Mouse (Mus musculus) monocyte, adult 2 months (primary cell): ENCODE results near the gene Lpar6.
A peak's percentile ranks its signal among the peaks of the same experiment; 100 is the strongest.

Experiments
- DNase-seq, 2 experiments: peaks; one replicate each; pipeline ENCODE4 v3.0.0; 2022; ENCODE audit warnings: low spot score in 2 of 2, low read depth in 1 of 2

The Lpar6 gene

DNA sequence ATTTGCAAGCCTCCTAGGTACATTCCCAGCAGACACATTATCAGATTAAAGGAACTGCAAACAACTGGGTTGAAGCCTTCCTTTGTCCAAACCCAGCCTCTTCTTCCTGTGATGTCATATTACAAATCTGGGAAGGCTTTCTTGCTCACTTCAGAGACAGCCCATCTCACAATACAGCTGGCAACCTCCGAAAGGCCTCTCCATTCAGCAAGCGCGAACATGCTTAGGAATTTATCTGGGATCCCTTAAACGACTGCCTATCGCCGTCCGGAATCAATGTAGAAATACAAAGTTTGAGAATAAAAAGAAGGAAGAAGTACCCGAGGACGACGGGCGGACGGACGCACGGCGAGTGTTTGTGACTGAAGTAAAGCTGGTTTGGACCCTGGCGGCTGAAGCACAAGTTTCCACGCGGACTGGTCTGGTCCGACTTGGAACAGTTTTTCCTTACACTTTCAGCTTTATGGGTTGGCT lies at the start of gene Lpar6:
Gene Lpar6, plus strand, starts transcription at position 48 of the 474 bp plus-strand sequence.
- peak; percentile 31 to 33 for DNase-seq

DNA sequence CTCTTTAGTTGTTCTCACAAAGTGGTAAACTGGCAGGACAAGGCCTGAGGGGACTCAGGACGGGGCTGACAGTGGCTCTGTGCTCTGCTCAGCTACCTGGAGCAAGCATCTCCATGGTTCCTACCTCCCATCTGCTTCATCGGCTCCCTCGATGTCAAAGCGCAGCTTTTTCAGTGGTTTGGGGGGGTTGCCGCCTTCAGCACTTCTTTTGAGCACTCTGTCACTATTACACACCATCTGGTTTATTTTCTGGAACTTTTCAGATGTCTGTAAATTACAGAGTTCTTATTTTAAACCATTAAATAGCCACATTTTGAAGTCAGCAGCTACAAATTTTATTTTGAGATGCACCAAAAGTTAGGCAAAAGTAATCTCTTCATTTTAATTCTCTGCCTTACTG lies 38.6 kb upstream of the Lpar6 start:
- DNase-seq, result no peak

DNA sequence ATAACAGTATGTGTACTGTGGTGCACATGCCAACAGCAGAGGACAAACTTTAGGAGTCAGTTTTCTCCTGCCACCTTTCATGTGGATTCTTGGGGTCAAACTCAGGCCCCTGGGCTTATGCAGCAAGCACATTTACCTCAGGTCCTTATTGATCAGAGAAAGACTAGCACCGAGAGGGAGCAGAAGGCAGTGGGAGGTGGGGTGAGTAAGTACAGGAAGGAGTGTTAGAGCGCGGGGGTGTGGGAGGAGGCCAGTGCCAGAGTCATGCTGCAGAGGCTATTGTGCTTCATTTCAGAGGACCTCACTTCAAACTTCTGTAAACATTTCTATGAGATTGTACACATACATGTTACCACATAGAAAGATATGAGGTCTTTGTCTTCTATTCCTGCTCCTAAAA lies 36.2 kb upstream of the Lpar6 start:
- DNase-seq, result no peak

DNA sequence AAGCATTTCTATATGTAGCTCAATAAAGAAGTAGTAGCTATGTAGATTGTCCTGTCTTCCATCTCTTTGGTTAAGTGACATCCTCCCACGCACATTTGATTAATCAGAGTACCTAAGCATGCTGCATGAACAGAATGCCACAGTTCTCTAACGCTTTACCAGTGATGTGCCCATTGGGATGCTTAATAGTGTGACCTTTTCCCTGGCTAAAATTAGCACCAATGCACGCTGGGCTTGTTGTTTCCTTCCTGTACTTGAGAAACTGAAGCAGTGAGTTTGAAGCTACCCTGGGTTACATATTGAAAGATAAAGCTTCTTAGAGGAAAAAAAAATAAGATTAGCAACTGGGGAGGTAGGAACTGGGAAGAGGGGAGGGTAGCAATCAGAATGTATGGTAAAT lies 33.7 kb upstream of the Lpar6 start:
- DNase-seq, result no peak

DNA sequence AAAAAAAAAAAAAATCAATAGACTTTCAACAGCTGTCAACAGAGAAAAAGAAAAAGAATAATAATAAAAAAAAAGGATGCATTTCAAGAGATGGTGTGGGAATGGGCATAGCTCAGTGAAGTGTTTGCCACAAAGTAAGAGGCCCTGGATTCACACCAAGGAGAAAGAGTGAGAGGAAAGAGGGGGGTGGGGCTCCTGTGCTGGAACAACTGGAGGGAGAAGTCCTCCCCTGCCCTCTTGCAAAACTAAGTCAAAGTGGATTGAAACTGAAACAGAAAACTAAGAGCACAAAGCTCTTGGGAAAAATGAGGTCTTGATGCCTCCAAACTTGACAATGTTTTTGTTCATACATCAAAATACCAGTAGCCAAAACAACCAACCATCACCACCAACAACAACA lies 28.4 kb upstream of the Lpar6 start:
- no peak for DNase-seq

DNA sequence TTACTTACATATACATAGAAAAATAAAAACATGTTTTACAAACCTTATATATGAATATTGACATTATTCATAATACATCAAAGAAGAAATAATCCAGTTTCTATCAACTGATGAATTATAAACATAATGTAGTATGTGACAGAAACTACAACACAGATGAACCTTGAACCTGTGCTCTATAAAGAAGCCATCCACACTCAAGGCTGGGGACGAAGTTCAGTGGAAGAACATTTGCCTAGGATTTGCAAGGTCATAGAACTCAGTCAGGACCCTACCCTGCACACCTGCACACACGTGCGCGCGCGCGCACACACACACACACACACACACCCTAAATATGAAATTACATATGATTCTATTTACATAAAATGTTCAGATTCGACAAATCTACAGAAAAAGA lies 27.5 kb upstream of the Lpar6 start:
- no peak for DNase-seq

DNA sequence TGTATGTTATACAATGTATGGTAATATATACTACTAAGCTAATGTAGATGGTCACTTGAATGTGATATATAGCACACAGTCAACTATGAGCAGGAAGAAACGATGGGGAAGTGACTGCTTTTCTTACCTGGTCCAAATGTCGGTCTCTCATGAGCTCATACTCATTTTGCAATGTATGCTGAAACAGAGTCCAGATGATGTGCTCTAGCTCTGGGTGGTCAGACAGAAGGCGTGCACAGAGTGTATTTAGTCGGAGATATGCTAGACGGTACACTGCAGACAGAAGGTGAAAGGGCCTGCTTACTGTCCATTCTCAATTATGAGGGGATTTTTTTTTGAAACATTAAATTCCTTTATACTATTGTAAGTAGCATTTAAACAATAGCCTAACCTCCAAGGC lies 26.2 kb upstream of the Lpar6 start:
- no peak for DNase-seq

DNA sequence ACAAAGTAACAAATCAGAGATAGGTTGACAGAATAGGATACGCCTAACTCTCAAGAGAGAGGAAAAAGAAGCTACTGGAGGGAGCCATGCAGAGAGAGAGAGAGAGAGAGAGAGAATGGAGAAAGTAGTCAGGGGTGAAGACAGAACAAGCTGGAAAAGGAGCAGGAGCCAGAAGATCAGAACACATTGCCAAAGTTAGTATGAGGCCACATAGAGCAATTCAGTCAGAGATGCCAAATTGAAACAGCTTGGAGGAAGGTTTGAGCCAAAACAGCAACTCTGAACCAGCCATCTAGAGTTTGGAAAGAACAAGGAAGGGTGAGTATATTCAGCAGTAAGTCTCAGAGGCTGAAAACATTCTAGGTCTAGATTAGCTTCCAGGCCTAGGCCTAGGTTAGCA lies 20.6 kb upstream of the Lpar6 start:
- no peak for DNase-seq

DNA sequence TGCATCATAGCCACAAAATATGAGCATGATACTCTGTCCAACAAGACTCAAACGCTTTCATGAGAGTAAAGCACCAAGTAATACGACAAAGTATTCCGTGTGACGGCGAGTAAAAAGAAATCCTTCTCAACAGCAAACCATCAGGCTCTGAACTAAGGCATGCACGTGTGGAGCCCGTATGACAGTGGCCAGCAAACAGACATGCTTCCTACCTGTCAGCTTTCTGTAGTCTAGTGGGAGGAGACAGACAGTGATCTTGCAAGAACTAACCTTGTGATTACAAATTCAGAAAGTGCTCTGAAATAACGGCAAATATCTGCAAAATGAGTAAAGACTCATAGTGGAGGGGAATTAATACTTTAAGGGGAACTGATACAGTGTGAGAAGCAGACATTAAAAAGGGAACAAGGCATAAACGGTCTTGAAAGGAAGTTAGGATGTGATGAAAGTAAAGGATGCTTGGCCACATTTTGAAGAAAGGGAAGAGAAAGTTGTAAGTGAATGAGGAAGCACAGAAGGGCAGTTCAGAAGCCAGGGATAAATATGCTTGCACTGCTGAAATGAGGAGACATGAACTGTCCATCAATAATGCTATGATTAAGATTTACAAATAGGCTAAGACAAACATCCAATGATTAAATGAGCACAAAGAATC lies 15.3 kb upstream of the Lpar6 start:
- DNase-seq, result peak; percentile 19 to 29

DNA sequence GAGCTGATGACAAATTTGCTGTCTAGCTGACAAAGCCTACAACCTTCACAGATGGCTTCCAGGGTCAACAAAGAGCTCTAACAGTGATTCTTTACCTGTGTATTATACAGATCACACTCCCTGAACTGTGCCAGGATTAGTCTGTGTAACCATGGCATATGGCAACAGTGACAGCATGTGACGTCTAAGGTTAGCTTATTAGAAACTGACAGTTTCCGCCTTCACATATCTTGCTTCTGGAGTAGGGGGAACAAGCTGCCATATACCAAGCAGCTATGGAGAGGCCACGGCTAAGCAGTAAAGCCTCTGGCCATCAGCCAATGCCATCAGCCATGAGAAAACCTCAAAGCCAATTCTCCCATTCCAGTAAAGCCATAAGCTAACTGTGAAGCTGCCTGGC lies 11.3 kb upstream of the Lpar6 start:
- DNase-seq, result no peak

DNA sequence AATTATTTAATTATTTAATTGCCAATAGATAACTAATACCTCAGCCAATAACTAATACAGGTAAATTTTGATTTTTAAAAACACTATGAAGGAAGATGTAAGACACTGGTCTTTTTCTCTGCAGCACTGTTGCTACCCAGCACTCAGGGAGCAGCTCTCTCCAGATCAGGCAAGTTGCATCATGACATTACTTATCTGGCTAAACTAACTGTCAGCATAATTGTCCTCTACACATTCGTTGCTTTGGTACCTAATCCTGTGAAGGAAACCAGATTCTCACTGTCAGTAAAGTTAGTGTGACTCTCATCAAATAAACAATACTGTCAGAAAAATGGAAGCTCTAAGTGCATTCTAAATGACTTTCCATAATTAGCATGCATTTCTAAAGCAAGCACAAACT lies 10.8 kb upstream of the Lpar6 start:
- no peak for DNase-seq

DNA sequence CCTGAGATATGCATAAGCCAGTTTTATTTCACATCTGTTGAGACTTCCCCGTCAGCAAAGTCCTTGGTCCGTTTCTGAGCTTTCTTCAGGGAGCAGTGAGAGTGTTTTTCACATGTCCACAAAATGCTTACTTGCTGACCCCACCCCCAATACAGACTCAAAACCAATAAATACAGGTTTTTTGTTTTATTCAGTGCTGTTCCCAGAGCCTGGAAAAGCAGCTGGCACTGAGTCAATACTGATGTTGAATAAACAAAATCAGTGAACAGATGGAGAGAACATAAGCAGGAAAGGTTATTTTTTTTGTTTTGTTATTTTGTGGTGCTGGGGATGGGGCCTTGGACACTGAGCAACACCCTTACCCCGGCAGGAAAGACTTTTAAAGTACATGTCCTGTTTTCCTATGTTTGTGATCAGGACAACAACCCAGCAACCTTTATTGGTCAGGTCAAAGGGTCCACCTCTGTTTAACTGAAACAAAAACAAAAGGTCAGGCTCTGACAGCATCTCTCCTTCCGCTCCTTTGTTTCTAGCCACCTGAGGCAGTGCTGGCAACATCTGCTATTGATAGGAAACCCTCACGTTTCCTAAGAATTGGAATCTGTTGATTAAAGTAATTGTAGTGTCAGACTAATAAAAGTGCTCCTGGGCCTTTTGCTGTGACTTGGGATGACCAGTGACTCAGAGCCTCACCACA lies 6.3 kb upstream of the Lpar6 start:
- DNase-seq, result no peak

DNA sequence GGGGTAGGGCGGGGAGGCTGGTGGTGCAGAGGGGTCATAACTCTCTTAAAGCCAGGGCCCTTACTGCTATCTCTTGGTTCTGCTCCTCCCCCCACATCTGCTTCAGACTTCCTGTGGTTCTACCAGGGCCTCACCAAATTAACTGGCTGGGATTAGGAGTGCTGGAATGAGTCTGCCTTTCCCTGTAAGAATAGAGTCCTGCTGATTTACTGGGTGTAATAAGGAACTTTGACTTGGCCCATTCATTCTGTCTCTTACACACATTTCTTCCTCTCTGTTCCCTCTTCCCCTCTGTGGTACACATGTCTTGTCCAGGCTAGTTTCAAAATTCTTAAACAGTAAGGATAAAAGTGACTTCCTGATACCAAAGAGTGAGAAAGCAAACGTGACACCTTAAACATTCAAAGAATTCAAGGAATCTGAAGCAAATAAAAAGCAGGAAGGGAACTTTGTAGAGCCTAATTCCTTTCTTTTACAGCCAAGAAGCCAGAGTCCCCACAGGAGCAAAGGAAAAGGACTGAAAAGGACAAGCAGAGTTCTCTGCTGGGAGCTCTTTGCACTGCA lies 3.1 kb upstream of the Lpar6 start:
- DNase-seq, result no peak

DNA sequence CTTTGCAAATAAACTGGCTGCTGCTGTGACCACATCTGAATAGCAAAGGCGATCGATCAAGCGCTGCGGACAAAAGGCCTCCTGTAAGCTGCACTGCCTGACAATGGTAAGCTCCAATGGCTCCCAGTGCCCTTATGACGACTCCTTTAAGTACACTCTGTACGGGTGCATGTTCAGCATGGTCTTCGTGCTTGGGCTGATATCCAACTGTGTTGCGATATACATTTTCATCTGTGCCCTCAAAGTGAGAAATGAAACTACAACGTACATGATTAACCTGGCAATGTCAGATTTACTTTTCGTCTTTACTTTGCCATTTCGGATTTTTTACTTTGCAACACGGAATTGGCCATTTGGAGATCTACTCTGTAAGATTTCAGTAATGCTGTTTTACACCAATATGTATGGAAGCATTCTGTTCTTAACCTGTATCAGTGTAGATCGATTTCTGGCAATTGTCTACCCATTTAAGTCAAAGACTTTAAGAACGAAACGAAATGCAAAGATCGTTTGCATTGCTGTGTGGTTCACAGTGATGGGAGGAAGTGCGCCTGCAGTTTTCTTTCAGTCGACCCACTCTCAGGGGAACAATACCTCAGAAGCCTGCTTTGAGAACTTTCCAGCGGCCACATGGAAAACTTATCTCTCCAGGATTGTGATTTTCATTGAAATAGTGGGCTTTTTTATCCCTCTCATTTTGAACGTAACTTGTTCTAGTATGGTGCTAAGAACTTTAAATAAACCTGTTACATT lies 979 bp downstream of the Lpar6 start:
- DNase-seq, result peak in 1 of 2 experiments; percentile 26

DNA sequence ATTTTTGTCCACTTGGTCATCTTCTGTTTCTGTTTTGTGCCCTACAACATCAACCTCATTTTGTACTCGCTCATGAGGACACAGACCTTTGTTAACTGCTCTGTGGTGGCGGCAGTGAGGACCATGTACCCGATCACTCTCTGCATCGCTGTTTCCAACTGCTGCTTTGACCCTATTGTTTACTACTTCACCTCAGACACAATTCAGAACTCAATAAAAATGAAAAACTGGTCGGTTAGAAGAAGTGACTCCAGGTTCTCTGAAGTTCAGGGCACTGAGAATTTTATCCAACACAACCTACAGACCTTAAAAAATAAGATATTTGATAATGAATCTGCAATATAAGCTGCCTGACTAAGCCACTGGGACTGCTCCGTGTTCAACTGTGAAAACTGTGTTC lies 1.6 kb downstream of the Lpar6 start:
- no peak for DNase-seq

DNA sequence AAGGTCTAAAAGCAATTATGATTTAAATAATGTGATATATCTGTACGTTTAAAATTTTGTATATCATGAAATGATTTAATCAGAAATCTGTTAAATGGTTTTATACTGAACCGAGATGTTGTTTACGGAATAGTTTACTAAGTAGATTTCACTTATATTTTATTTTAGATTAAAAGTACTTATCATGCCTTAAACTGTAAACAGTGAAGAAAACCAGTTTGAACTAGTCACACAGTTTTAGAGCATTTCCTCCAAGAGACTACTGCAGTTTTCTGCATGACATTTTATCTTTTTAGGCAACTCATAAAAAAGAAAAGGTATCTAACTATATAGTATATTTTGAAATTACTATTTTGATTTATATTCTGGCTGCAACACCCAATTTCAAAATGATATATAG lies 2.2 kb downstream of the Lpar6 start:
- DNase-seq, result no peak

DNA sequence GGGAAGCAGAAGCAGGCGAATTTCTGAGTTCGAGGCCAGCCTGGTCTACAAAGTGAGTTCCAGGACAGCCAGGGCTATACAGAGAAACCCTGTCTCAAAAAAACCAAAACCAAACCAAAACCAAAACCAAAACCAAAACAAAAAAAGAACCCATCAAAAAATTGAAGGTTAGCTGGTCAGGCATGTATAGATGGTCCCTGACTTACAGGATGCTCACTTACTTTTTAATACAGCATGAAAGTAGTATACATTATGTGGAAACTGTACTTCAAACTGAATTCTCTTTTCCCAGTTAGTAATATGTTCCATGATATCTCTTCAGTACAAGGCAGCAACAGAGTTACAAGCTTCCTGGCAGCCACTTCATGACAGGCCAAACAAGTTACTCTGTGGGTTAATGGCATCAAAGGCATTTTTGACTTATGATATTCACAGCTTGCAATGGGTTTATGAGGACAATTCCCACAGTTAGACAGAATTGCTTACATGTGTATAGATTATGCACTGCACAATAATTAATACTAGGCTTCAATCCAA lies 6.4 kb downstream of the Lpar6 start:
- no peak for DNase-seq

DNA sequence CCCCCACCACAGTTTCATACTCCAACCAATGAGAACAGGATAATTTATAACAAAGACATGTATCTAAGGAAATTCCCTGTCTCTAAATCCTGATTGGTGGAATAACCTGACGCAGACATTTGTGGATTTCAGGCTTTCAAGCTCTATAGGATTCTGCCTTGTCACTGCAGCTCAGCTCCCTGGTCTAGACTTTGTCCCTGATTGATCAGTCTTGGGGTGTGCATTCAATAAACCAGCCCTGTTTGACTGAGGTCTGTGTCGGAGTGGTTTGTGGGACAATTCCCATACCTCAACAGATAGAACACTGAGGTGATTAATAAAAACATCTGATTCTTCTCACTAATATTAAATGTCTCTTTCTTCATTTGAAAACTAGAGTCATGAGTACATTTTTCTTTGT lies 12.4 kb downstream of the Lpar6 start:
- DNase-seq, result no peak

DNA sequence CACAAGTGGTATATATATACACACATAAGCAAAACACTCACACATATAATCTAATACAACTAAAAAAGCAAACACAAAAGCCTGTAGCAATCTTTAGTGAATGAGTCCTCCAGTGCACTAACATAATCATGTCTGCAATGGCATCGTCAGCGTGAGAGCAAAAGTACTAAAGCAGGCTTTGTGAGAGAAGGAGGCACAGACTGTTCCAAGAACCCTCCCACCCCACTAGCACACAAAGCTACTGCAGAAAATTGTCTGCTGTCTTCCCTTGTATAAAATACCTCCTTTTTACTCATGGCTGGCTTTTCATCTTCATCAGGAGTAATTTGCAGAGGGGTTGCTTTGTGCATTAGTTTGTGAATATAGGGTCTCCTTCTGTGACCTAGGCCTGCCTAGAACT lies 14.6 kb downstream of the Lpar6 start:
- DNase-seq, result no peak

DNA sequence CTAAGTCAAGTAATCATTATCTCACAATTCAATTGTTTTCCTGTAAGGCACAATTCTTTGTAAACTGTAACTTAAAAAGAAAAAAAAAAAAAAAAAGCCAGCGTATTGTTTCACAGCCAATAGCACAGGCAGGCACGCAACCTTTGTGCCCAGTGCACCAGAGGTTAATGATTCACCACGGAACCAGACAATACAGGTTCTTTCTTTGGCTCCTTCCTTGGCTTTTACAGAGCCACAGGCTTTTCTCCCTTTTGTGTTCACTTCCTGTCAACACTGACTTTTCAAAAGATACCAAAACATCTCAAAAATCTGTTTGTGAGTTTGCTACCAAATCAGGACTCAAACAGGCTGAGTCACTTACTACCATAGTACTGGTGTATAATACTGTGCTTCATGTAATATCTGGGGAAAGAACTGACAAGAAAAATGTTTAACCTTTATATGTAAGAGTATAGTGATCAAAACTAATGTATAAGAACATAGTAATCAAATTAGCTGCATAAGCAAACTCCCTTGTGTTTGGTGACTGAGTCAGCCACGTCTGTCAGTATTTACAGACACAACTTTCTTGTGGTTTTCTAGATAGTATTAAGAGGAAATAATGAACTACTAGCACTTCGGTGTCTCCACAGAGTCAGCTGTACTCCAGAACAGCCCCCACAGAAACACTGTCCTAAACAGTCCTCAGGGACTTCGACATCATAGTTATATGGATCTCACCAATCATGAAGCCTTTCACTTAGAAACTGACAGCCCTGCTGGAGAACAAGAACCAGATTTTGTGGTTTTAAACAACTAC lies 16.0 kb downstream of the Lpar6 start:
- no peak for DNase-seq

DNA sequence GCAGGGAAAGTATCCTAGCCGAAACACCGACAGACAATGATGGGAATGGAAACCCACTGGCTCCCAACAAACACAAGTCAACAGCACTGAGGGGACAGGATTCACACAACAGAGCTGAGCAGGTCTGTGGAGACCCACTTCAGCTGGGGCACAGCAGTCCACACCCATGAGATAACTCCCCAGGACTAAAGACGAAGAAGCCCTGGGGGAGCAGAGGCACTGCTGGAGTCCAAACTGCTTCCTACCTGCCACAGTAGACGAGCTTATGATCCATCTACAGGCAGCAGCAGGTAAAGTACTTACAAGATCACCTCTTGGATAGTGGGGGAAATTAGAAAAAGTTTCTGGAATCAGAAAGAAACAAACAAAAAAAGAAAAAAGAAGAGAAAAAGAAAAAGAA lies 16.7 kb downstream of the Lpar6 start:
- no peak for DNase-seq
